Mouse (Mus musculus): ENCODE measurements around the gene Poc1b.

GRCm38 (mm10) chr10:99229031-99229684 lies 122.3 kb downstream of the Poc1b start:
- no peak for TF ChIP-seq CTCF (IDR thresholded peaks at IDR 0.05; ENCODE audit: control insufficient read depth, insufficient read depth, insufficient read length)
- no peak for TF ChIP-seq MYOG (IDR thresholded peaks at IDR 0.05; ENCODE audit: control insufficient read depth, extremely low read depth, insufficient read length)

All from C2C12 (cell line).